Mouse (Mus musculus) heart, adult 2 months (tissue): ENCODE measurements around the gene Dio3. TPM values are rescaled to one million over a fixed set of nuclear protein-coding genes. Genes with fewer than 3 reads are reported as not detected.

Source experiments
- DNase-seq, 2 experiments: peaks; one replicate each; pipeline ENCODE4 v3.0.0; 2021
- H3K27ac ChIP-seq: fragments of 200-600 bp; 2 replicates; pipeline ENCODE4 v1.8.1; 2022
- H3K27me3 ChIP-seq: fragments of 200-500 bp; 2 replicates; pipeline ENCODE4 v1.6.1; 2012; ENCODE audit warnings: mild to moderate bottlenecking, low read length, inconsistent platforms, mixed read lengths; ENCODE audit not compliant: control insufficient read depth, insufficient read depth
- H3K36me3 ChIP-seq: fragments of 200-500 bp; 2 replicates; pipeline ENCODE4 v1.6.1; 2012; ENCODE audit warnings: low read length, inconsistent platforms; ENCODE audit not compliant: control insufficient read depth, insufficient read depth
- H3K4me1 ChIP-seq: fragments of 200-500 bp; 2 replicates; pipeline ENCODE4 v1.6.1; 2011; ENCODE audit warnings: low read length; ENCODE audit not compliant: control insufficient read depth, insufficient read depth
- H3K4me3 ChIP-seq: fragments of 200-600 bp; 2 replicates; pipeline ENCODE4 v1.8.1; 2022
- H3K79me2 ChIP-seq: fragments of 200-500 bp; replicated peaks from 2 replicates; pipeline ENCODE4 v1.6.1; 2012; ENCODE audit warnings: mild to moderate bottlenecking, inconsistent platforms, low read length, moderate library complexity, mixed read lengths; ENCODE audit not compliant: control insufficient read depth, insufficient read depth
- H3K9ac ChIP-seq: fragments of 200-500 bp; 2 replicates; pipeline ENCODE4 v1.6.1; 2012; ENCODE audit warnings: low read depth, mild to moderate bottlenecking, control low read depth, inconsistent platforms, low read length, mixed read lengths
- CTCF ChIP-seq: fragments of 200-600 bp; IDR thresholded peaks from 2 replicates; pipeline ENCODE4 v1.8.1; 2022; ENCODE audit warnings: antibody characterized with exemption, mild to moderate bottlenecking, moderate library complexity
- EP300 ChIP-seq: fragments of 200-500 bp; IDR thresholded peaks from 2 replicates; pipeline ENCODE4 v1.6.1; 2011; ENCODE audit warnings: low read depth, low read length, control low read depth; ENCODE audit not compliant: insufficient read depth
- POLR2A ChIP-seq: fragments of 200-500 bp; IDR thresholded peaks from 2 replicates; pipeline ENCODE4 v1.6.1; 2011; ENCODE audit warnings: mild to moderate bottlenecking, low read depth, low read length, control low read depth; ENCODE audit not compliant: insufficient read depth
- WGBS: fragments of 180-500 bp; shearing (Covaris S2); methylation state at CpG from one replicate; pipeline ENCODE4 v1.1.7; 2018; 5-methylcytosine and 5-hydroxymethylcytosine counted together
- intact Hi-C: fragments of 180-260 bp; cut with DNase I; formaldehyde crosslinking; loops from one replicate; pipeline ENCODE4 v1.15.1; 2025
- microRNA-seq, 2 experiments: library from miRNA; unstranded; fragments of <30 nt; microRNA quantifications; one replicate each; pipeline ENCODE4 v1.2.0; 2021
- polyA plus RNA-seq: library from polyadenylated mRNA; depleted of rRNA; stranded (reverse); fragments of >200 nt; gene quantifications from 2 replicates; pipeline ENCODE4 v1.2.3, GENCODE M21; 2012; rRNA removed
- total RNA-seq, 2 experiments: library from RNA; stranded (reverse); gene quantifications; 2 replicates each; pipeline ENCODE4 v1.2.3; 2021

The Dio3 gene
- total and polyA plus RNA-seq, 3 experiments: 0.37 TPM; not detected in 2

DNA sequence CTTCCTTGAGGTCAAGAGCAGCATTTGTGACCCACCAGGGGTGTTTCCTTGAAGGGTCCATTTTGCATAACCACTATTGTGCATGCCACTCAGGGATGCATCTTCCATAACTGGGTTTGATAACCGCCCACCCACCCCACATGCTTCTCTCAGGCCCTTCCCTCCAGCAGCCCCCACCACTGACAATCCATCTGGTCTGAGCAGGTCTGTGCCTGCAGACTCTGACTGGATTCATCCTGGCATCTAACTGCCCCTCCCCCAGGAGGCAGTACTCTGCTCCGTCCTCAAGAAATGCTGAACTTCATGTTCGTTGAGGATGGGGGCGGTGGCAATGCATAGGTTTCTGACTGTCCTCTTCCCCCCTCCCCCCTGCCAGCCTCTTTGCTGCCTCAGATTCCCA is 4.9 kb downstream of the Dio3 start:
- intact Hi-C loops: no loop called here
- Histone ChIP-seq H3K4me1 (no peaks in the 10 kb centered on the region), H3K27ac (no peak overlapping the region), H3K27me3 (peaks cover 7% of the 10 kb centered on the region), H3K4me3 (no peak overlapping the region), H3K79me2 (no peaks in the 10 kb centered on the region), H3K36me3 (no peaks in the 10 kb centered on the region), H3K9ac (no peak overlapping the region)
- whole genome bisulfite sequencing: 18% methylated on average over 4 of the region's 4 CpGs
- TF ChIP-seq EP300: no peak
- TF ChIP-seq POLR2A: no peak
- TF ChIP-seq CTCF: no peak
- no peak for DNase-seq

DNA sequence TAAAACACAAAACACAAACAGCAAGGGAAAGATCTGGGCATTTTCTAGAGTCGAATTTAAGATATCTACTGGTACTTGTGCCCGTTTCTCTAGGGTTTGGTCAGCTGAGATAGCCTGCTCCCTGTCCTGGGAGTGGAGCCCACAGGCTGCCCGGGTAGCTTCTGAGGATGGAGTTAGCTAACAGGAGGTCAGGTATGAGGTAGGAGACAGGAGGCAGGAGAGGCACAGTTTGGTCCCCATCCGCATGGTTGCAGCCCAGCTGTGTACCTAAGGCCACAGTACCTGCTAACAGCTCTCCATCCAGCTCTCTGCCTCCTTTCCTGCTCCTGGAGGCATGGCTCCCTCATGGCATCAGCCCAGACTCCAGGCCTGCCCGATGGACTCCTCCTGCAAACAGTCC is 13.9 kb downstream of the Dio3 start:
- TF ChIP-seq POLR2A: no peak
- TF ChIP-seq EP300: no peak
- TF ChIP-seq CTCF: no peak
- intact Hi-C loops: no loop called here
- H3K4me1 ChIP-seq: no peaks in the 10 kb centered on the region
- H3K4me3 ChIP-seq: no peak overlapping the region
- H3K79me2 ChIP-seq: no peaks in the 10 kb centered on the region
- DNase-seq: peak in 1 of 2 experiments; percentile 10
- no peaks in the 10 kb centered on the region for H3K27me3 ChIP-seq
- WGBS: 75% methylated on average over 5 of the region's 5 CpGs
- no peak overlapping the region for H3K27ac ChIP-seq
- H3K9ac ChIP-seq: no peak overlapping the region
- H3K36me3 ChIP-seq: no peaks in the 10 kb centered on the region

DNA sequence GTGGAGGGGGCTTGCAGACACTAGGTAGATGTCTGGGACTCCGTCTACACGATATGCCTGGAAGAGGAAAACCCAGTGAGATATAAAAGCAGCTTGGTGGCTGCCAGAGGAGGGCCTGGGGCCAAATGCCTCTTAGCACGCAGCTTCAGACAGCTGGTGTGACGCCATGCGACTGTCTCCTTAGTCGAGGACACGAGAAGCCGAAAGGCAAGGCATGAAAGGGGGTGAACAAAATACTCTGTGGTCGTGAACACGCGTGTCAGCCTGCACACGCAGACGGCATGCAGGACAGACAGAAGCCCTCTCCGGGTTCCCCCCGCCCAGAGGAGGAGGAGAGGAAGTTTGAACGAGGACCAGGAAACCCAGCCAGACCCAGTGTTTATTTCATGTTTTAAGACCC is 16.0 kb downstream of the Dio3 start:
- intact Hi-C loops: no loop called here
- Histone ChIP-seq H3K36me3 (no peaks in the 10 kb centered on the region), H3K27me3 (no peaks in the 10 kb centered on the region), H3K4me1 (no peaks in the 10 kb centered on the region), H3K79me2 (no peaks in the 10 kb centered on the region), H3K27ac (no peak overlapping the region), H3K4me3 (no peak overlapping the region), H3K9ac (no peak overlapping the region)
- no peak for DNase-seq
- no peak for TF ChIP-seq CTCF
- no peak for TF ChIP-seq EP300
- TF ChIP-seq POLR2A: no peak
- WGBS: 55% methylated on average over 16 of the region's 16 CpGs

- no peaks in the 10 kb centered on the region for H3K27me3 ChIP-seq
- H3K4me1 ChIP-seq: no peaks in the 10 kb centered on the region
- no peak for TF ChIP-seq CTCF
- no peak for TF ChIP-seq EP300
- no peak for TF ChIP-seq POLR2A
- H3K9ac ChIP-seq: no peak overlapping the region
- H3K4me3 ChIP-seq: no peak overlapping the region
- H3K79me2 ChIP-seq: no peaks in the 10 kb centered on the region
- H3K36me3 ChIP-seq: no peaks in the 10 kb centered on the region
- WGBS: 38% methylated on average over 11 of the region's 11 CpGs
- intact Hi-C loops: no loop called here
- no peak for DNase-seq
- H3K27ac ChIP-seq: no peak overlapping the region
These were observed 19.8 kb downstream of the Dio3 start for GRCm38 (mm10) chr12:110298653-110299052.

DNA sequence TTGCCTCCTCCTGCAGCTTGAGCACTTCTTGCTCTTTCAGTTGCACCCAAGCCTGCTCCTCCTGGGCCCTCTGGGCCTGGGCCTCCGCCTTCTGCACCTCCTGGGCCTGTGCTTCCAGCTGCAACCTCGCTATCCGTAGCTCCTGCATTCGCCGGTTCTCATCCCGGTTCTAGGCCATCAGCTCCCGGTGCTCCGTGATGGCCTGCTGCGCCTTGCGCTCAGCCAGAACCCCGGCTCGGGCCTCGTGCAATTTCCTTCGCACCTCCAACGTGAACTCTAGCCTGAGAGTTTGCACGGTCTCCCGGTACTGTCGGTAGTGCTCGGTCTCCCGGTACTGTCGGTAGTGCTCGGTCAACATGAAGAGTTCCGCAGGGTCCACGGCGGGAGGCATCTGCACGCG is 40.8 kb downstream of the Dio3 start:
- no peak for TF ChIP-seq CTCF
- no peak for TF ChIP-seq POLR2A
- TF ChIP-seq EP300: no peak
- H3K27me3 ChIP-seq: no peaks in the 10 kb centered on the region
- no peak overlapping the region for H3K9ac ChIP-seq
- no peaks in the 10 kb centered on the region for H3K4me1 ChIP-seq
- DNase-seq: no peak
- H3K36me3 ChIP-seq: no peaks in the 10 kb centered on the region
- 82% methylated on average over 27 of the region's 27 CpGs for WGBS
- intact Hi-C loops: no loop called here
- H3K79me2 ChIP-seq: no peaks in the 10 kb centered on the region
- no peak overlapping the region for H3K4me3 ChIP-seq
- no peak overlapping the region for H3K27ac ChIP-seq

Small RNAs within 50 kb of the gene (microRNA-seq; reads per million reads assigned to microRNA genes)
- 0.77 to 1.1 reads per million in 2 experiments for gene Mir1247

Other genes starting within 250 kb of the Dio3 start
- gene Ppp2r5c, start 168.1 kb downstream of the Dio3 start, total RNA-seq: 10 to 100 TPM; 90.9 to 93.7 TPM
- gene Ppp2r5c, start 168.1 kb downstream of the Dio3 start, polyA plus RNA-seq: 41.7 and 73.9 TPM in 2 replicates